Mouse (Mus musculus) spleen, postnatal 10 days (tissue): Measurements from ENCODE around the gene Mapk6.
"Not testable (repeated sequence)": the region's sequence is repeated elsewhere in the genome, so short reads cannot be mapped to it uniquely, and the experiment has no call there.

Source experiments
- DNase-seq, 2 experiments: peaks; one replicate each; pipeline ENCODE4 v3.0.0; 2021 to 2022; ENCODE audit warnings: low spot score in 2 of 2

Mapk6 gene

DNA sequence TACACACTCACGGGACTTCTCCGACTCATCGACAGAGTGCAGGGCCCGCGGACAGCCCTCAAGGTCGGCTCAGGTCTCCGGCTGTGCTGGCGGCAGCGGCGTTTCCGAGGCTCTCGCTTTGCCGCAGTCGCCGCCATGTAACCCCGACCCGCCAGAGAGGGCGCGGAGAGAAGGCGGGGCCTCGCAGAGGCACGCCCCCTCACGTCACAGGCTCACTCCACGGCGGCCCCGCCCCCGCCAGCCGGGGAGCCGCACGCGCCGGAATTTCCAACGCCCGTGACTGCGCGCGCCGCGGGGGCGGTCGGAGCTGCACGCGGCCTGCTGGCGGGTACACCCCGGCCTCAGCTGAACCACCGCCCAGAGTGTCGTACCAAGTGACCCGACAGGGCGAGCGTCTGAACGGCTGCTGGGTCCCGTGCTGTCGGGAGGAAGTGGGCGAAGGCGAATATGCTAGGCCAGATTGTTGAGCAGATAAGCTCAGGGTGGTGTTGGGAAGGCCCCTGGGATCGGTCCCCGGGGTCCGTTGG, at the start of gene Mapk6:
TSS of gene Mapk6 (minus strand) at position 154 of the 527 bp plus-strand sequence.
- DNase-seq: peak; percentile 98

DNA sequence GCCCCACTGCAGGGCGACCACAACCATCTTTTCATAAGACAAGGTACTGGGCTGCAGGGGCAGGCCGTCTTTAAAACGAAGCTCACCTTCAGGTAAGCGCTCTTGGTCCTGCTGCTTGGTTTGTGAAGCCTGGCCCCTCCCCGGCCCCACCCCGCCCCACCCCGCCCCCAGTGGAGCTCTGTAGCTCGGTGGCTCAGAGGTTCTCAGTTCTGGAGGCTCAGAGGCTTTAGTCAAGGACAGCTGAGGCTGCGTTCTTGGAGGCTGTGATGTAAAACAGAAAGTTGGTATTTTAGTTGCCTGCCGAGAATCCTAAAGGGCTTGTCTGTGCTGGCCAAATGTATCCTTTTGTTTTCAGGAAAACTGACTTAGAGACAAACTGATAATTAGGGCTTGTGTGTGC, 45.9 kb upstream of the Mapk6 start:
- no peak for DNase-seq

DNA sequence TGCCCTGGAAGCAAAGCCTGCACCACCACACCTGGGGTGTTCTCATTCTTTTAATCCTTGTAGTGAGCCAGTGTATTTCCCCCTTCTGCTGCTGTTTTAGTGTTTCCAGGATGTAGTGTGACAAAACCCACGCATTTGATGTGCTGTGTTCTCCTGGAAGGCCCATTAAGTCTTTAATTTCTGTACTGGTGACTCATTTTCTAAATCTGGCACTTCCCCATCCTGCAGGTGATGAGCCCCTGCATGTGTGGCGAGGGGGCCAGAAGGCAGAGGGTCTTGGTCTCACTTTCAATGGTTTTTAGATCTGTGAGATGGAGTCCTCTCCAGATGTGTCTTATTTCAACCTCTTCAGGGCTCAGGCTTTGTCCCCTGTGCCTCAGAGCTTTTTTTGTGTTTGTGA, 44.2 kb upstream of the Mapk6 start:
- DNase-seq: no peak

DNA sequence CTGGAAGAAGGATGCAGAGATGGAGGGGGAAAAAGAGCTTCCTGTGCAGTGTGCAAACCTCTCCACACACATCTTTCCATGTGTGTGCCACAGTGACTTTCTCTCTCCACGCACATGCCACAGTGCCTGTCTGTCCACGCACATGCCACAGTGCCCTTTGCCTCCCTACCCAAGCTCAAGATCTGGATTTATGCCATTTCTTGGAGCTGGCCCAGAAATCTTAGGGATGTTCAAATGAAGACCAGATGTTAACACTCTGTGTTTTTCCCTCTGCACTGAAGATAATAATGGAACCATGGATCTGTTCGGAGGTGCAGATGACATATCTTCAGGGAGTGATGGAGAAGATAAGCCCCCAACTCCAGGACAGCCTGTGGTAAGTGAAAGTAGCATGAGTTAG, 38.2 kb upstream of the Mapk6 start:
- no peak for DNase-seq

DNA sequence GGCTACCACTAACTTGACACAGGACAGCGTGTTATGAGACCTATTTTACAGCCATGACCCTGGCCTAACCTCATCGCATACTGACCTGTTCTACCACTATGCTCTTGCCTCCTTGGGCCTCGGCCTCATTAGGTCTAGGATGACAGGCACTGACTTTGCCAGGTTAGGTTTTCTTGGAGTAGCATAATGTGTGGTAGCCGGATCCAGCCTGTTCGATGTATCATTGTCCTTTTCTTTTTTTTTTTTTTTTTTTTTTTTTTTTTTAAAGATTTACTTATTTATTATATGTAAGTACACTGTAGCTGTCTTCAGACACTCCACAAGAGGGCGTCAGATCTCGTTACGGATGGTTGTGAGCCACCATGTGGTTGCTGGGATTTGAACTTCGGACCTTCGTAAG, 36.8 kb upstream of the Mapk6 start:
- not testable (repeated sequence) for DNase-seq

DNA sequence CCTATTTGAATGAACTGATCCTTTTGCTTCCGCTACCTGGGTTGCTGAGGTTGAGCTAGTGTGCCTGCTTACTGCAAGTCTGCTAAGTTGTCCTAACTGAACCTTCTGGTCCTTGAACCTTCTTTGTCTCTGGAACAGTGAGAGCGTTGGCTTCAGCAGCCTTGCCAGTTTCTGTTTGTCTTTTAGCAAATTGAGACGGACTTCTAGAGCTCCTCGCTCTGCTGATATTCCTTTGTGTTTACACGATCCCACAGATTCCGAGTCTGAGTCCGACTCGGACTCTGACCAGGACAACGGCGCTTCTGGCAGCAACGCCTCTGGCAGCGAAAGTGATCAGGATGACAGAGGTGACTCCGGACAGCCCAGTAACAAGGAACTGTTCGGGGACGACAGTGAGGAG, 35.2 kb upstream of the Mapk6 start:
- no peak for DNase-seq

DNA sequence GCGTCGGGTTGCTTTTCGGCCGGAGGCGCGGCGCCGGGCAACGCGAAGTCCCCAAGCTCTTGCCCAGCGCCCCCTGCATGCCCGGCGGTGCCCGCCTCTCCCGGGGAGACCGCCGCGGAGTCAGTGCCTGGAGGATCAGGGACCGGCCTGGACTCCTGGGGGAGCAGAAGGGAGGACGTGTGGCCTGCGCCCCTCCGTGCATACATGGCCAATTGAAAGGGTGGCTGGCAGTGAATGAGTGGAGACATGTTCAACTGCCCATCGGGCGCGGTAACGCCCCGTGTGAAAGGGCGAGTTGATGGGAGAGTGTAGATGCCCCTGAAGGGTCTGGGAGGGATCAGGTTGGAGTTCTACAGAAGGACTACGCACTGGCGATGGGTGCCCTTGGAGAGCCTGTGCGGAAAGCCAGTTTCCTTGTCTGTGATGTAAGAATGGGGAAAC, 31.9 kb upstream of the Mapk6 start:
- DNase-seq: no peak

DNA sequence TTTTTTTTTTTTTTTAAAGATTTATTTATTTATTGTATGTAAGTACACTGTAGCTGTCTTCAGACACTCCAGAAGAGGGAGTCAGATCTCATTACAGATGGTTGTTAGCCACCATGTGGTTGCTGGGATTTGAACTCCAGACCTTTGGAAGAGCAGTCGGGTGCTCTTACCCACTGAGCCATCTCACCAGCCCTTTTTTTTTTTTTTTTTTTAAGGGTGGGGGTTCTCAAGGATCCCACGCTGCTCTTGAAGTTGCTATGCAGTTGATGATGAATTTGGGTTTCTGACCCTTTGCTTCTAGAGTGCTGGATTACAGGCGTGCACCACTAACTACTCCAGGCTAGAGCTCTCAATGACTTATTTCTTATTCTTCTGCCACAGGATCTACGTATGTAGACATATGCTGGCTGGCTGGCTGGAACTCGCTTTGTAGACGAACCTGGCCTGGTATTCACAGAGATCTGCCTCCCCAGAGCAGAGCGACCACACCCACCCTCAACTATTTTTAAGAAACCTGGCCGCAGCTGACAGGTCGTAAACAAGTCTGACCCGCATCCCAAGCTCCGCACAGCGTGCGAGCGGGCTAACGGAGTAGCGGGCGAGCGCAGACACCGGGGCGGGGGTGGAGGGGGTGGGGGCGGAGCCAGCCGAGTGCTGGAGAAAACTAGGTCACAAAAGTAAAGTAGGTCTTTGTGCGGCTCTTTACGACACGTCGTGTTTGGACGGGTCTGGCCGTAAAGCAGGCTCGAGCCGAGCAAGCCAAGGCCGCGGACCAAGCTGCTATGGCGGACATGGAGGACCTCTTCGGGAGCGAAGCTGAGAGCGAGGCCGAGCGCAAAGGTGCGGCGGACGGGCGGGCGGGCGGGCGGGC, 31.2 kb upstream of the Mapk6 start, which contains the start of gene Leo1:
TSS of gene Leo1 (plus strand) at position 729 of the 871 bp plus-strand sequence.
- DNase-seq: peak; percentile 76 to 88

DNA sequence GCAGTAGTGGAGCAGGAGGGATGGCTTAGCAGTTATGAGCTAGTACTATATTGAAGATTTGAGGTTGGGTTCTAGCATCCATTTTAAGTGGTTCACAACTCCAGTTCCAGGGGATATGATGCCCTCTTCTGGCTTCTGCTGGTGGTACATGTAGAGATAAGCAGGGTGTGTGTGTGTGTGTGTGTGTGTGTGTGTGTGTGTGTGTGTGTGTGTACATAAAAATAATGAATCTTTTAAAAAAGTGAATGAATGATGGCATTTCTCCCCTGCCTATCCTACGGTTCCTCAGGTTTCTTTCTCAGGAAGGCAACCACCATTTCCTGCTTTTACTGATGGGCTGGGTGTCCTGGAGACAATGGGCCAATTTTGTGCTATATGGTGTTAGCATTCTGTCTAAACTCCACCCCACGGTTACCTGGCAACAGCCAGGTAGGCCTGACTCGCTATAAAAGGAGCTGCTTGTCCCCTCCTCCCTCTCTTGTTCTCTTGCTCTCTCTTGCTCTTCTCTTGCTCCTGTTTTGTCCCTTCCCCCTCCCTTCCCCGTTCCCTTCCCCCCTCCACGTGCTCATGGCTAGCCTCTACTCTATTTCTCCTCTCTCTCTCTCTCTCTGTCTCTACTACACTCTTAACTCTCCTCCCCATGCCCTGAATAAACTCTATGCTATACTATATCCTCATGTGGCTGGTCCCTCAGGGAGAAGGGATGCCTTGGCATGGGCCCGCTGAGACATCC, 28.0 kb upstream of the Mapk6 start:
- DNase-seq: peak; percentile 25 to 72

DNA sequence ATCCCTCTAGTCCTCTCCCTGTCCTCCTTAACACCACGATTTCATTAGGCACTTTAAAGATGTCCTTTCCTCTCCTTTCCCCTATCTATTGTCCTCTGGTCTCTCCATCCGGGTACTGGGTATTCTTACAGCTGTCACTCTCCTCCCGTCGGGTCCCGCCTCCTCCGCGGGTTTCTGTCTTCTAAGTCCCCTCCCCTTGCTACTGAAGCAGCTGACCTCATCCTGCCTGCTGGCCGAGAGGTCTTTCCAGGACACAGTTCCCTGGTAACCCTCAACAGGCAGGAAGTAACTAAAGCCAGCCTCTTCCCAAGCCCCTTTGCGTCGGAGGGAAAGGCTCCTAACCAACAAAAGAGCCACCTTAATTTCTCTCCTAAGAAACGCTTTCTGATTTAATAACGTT, 26.1 kb upstream of the Mapk6 start:
- peak in 1 of 2 experiments; percentile 66 for DNase-seq

DNA sequence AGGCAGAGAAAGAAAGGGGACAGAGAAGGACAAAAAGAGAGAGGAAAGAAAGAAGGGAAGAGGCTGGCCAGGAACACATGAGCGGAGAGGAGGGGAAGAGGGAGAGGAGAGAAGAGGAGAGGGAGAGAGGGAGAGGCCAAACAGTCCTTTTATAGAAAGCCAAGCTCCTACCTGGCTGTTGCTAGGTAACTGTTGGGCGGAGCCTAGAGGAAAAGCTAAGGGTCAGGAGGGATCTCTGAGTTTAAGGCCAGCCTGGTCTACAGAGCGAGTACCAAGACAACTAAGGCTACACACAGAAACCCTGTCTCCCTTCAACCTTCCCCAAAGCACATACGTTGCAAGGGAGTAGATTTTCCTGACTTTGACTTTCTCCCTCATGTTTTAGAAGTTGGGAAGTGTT, 25.5 kb upstream of the Mapk6 start:
- DNase-seq: no peak

DNA sequence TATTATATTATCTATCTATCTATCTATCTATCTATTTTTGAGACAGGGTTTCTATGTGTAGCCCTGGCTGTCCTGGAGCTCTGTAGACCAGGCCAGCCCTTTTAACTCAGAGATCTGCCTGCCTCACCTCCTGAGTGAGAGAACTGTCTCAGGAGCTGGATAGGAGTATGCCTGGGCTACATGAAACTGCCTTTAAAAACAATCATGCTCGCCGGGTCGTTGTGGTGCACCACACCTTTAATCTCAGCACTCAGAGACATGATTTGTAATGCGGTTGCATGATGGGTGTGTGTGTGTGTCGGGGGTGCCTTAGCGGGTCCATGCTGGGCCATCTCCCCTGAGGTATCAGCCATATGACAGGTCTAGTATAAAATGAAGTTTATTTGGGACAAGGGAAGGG, 25.1 kb upstream of the Mapk6 start:
- no peak for DNase-seq

DNA sequence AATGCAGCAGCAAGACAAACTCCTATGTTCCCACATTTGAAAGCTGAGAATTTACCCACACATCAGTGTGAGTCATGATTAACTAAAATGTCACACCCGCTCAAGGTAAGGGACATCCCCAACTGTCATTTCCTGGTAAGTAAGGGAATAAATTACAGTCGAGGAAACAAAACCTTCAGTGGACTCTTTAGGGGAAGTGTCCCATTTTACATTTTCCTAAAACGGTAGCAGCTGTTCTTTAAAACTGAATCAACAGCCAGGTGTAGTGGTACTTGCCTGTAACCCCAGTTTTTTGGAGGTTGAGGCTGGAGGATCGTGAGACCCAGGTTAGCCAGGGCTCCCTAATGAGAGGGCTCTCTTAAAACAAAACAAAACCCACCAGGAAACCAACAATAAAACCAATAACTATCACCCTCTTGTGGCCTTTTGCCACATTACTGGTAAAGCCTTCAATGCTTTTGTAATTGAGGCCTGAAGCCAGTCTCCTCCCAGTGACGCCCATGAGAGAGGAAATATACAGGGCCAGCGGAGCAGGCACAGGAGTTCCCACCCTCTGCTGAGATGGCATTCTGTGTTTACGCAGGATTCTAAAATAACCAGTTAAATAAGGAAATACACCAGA, 24.5 kb upstream of the Mapk6 start:
- peak in 1 of 2 experiments; percentile 54 for DNase-seq

DNA sequence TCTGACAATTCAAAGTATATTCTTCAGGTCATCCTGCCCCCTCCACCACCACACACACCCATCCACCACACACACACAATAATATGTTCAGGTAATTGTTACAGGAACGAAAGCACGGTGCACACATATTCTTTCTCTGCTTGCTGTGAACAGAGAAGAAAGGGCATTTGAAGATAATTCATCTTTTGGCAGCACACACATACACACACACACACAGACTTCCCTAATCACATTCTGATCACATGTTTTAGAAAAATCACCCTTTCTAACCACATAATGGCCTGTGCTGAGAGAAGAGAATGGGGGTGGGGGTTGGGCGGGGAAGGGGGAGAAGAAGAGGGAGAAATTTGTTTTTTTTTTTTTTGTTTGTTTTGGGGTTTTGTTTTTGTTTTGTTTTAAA, 22.9 kb upstream of the Mapk6 start:
- DNase-seq: no peak

DNA sequence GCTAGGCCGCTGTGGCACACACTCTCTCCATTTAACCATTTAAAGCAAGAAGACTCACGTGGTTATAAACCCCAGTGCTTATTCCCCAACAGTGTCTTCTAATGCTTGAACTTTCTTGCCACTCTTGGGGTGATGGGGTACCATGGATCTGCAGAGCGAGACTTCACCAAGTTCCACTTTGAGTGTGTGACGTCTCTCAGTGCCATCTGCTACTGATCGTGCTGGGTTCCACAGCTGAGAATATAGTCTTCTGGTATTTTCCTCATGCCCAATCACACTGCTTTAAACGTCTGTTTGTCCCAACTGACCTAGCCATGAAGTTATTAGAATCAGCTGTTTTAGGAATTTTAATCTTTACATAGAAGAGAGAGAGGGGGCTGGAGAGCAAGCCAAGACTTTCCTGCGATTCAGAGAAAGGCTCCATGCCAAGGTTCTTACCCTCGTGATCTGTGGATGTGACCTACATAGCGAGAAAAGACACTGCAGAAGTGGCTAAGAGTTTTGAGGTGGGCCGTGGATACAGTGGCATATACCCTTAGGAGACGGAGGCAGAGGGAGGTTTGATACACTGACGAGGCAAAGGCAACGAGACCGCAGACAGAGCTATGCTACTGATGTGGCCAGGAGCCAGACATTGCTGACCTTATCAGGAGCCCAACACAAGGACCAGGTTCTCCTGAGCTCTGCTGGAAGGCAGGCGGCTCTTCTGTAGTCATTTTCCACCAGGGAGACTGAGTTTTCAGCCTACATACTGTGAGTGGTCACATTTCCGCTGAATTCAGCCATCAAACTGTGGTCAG, 21.2 kb upstream of the Mapk6 start:
- peak in 1 of 2 experiments; percentile 56 for DNase-seq

DNA sequence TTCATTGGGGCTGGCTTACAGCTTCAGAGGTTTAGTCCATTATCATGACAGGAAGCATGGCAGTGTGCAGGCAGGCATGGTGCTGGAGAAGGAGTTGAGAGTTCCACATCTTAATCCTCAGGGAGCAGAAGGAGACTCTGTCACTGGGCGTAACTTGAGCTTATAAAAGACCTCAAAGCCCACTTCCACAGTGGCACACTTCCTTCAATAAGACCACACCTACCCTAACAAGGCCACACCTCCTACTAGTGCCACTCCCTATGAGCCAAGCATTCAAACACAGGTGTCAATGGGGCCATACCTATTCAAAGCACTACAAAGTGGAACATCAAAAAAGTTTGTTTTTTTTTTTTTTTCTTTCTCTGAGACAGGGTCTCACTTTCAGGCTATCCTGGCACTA, 19.9 kb upstream of the Mapk6 start:
- DNase-seq: no peak

DNA sequence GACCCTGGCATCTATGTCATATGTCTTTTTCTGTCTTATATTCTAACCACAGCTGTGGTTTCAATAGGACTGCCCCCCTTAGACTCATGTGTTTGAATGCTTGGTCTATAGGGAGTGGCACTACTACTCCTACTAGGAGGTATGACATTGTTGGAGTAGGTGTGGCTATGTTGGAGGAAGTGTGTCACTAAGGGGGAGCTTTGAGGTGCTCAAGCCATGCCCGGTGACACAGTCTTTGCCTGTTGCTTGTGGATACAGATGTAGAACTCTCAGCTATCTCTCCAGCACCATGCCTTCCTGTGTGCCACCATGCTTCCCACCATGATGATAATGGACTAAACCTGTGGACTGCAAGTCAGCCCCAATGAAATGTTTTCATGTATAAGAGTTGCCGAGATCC, 19.2 kb upstream of the Mapk6 start:
- no peak for DNase-seq

DNA sequence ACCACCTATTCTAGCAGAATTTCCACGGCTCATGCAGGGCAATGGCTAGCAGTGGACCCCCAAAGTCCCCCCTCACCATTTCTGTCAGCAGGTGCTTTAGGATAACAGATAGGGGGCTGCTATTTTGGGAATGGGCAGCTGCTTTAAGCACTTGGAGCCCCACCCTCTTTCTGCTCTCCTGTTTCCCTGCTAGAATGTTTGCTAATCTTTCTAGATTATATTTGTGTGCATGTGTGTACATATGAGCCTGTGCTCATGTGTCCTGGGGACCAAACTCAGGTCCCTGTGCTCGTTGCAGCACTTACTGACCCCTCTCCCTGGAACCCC, 18.4 kb upstream of the Mapk6 start:
- no peak for DNase-seq

DNA sequence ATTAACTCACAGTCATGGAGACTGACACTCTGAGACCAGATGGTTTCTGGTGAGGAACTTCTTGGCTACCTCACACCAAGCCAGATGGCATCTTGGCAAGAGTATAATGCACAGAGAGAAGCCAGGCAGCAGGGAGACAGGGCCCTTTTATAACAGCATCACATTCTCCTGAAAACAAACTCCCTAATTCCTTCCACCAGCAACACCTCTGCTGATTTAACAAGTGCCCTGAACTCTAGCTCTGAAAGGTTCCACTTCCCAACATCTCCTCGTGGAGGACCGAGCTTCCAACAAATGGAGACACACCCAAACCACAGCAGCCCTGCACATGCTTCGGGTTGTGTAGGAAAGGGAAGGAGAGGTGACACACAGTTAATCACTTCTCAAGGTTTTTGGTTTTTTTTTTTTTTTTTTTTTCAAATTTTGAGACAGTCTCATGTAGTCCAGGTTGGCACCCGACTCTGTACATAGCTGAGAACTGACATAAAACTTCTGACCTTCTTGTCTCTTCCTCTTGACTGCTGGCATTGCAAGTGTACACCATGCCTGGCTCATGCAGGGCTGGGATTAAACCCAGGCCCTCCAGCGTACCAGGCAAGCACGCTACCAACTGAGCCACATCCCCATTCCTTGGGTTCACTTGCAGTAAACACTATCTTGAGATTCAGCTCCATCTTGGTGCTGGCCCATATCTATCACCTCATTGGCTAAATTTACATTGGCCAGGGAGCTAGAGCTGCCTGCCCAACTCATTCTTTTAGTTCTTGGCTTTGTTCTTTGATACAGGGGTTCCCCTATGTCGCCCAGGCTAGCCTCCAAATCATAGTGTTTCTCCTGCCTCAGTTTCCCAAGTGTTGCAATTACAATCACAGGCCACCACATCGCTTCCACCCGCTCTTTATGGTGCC, 17.8 kb upstream of the Mapk6 start:
- no peak for DNase-seq

DNA sequence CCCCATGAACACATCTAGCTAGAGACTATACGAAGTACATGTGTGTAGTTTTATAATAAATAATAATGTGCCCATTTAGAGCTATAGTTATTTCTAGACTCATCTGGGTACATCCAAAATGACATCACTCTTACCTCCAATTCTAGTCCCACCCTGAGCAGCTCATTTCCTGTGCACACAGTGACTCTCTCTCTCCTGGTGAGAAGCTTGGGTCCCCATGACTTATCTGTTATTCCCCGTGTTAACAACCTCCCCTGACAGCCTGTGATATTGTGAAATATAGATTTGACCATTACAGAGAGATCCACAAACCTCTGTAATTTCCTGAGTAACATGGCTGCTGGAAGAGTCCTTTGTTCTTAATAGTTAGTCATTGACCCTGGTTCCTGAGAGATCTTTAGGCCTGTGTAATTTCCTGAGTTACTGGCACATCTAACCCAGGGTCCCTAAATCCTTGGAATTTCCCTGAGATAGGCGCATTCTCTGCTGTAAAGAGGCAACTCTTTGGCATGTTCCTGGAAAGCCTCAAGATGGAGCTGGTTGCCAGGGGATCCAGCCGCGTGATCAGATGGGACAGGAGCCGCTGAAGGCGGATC, 16.1 kb upstream of the Mapk6 start:
- no peak for DNase-seq
